Mouse (Mus musculus): ENCODE measurements around the gene Cnga1. TPM values are rescaled to one million over a fixed set of nuclear protein-coding genes. Genes with fewer than 3 reads are reported as not detected.

Cnga1 gene
- total and polyA plus RNA-seq, 2 experiments from 2014 or later: 0.06 TPM; not detected in 1

- Histone ChIP-seq H3K4me2 (ENCODE audit: low read depth, low read length, poor library complexity, severe bottlenecking) (no peak overlapping the region), H3K4me3 (ENCODE audit: low read depth, low read length) (no peak overlapping the region), H3K9ac (replicated peaks; ENCODE audit: low read length, poor library complexity, severe bottlenecking) (no peak overlapping the region), H3K27me3 (ENCODE audit: insufficient read depth, low read length) (no peaks in the 10 kb centered on the region), H3K4me1 (ENCODE audit: insufficient read depth, low read length) (no peaks in the 10 kb centered on the region), H3K27ac (ENCODE audit: low read depth, low read length) (no peak overlapping the region), H3K9me3 (ENCODE audit: low read length) (no peaks in the 10 kb centered on the region), H3K36me3 (ENCODE audit: insufficient read depth, low read length) (no peaks in the 10 kb centered on the region)
- DNase-seq (ENCODE audit: low spot score): no peak
- ATAC-seq (ENCODE audit: low FRiP score): no peak
- WGBS: 70% methylated on average over 3 of the region's 3 CpGs
- TF ChIP-seq CTCF (IDR thresholded peaks at IDR 0.05): no peak
Observed at GRCm38 (mm10) chr5:72636122-72636521, 8.0 kb downstream of the Cnga1 start.

- no peak overlapping the region for H3K4me2 ChIP-seq (ENCODE audit: low read depth, low read length, poor library complexity, severe bottlenecking)
- H3K36me3 ChIP-seq (ENCODE audit: insufficient read depth, low read length): no peaks in the 10 kb centered on the region
- no peak overlapping the region for H3K4me3 ChIP-seq (ENCODE audit: low read depth, low read length)
- no peak for ATAC-seq (ENCODE audit: low FRiP score)
- no peak overlapping the region for H3K27ac ChIP-seq (ENCODE audit: low read depth, low read length)
- no peak overlapping the region for H3K9ac ChIP-seq (replicated peaks; ENCODE audit: low read length, poor library complexity, severe bottlenecking)
- TF ChIP-seq CTCF (IDR thresholded peaks at IDR 0.05): no peak
- H3K4me1 ChIP-seq (ENCODE audit: insufficient read depth, low read length): no peaks in the 10 kb centered on the region
- no peaks in the 10 kb centered on the region for H3K9me3 ChIP-seq (ENCODE audit: low read length)
- no peak for DNase-seq (ENCODE audit: low spot score)
- H3K27me3 ChIP-seq (ENCODE audit: insufficient read depth, low read length): no peaks in the 10 kb centered on the region
- 88% methylated on average over 9 of the region's 9 CpGs for WGBS
Observed at GRCm38 (mm10) chr5:72634791-72635271, 9.2 kb downstream of the Cnga1 start.

DNA sequence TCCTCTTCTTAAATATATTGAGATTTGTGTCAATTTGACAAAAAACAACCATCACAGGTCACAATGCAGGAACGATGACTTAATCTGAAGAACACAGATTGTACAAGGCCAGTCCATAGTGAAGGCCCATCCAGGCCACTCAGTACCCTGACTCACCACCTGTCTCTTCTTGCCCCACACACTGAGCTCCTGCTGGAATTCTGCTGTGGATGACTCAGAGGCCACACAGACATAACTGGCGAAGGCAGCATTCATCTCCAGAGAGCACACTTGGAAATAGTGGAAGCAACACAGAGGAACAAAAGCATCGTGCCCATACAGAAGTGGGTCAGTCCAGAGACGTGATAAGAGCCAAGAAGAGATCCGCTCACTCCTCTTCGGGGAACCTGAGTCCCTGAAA, 14.0 kb downstream of the Cnga1 start:
- Histone ChIP-seq H3K4me3 (ENCODE audit: low read depth, low read length) (no peak overlapping the region), H3K9me3 (ENCODE audit: low read length) (no peaks in the 10 kb centered on the region), H3K9ac (replicated peaks; ENCODE audit: low read length, poor library complexity, severe bottlenecking) (no peak overlapping the region), H3K27ac (ENCODE audit: low read depth, low read length) (no peak overlapping the region), H3K4me2 (ENCODE audit: low read depth, low read length, poor library complexity, severe bottlenecking) (no peak overlapping the region), H3K4me1 (ENCODE audit: insufficient read depth, low read length) (no peaks in the 10 kb centered on the region), H3K27me3 (ENCODE audit: insufficient read depth, low read length) (no peaks in the 10 kb centered on the region), H3K36me3 (ENCODE audit: insufficient read depth, low read length) (no peaks in the 10 kb centered on the region)
- 91% methylated on average over 6 of the region's 6 CpGs for WGBS
- TF ChIP-seq CTCF (IDR thresholded peaks at IDR 0.05): no peak
- ATAC-seq (ENCODE audit: low FRiP score): no peak
- no peak for DNase-seq (ENCODE audit: low spot score)

DNA sequence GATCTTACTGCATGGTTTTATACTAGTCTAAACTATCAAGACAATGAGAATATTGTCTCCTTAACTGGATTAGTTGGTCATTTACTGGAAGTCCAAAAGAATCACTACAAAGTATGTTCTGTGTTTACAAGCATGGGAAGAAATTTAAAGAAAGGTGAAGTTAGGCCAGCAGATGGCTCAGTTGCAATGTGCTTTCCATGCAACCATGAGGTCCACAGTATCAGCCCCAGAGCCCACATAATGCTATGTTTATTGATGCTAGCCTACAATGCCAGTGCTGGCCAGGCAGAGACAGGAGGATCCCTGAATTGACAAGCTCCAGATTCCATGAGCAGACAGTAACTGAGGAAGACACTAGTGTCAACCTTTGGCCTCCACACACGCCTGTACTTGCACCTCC, 23.1 kb downstream of the Cnga1 start:
- WGBS: 100% methylated on average over 1 of the region's 1 CpGs
- no peak overlapping the region for H3K4me2 ChIP-seq (ENCODE audit: low read depth, low read length, poor library complexity, severe bottlenecking)
- H3K9ac ChIP-seq (replicated peaks; ENCODE audit: low read length, poor library complexity, severe bottlenecking): no peak overlapping the region
- H3K4me1 ChIP-seq (ENCODE audit: insufficient read depth, low read length): no peaks in the 10 kb centered on the region
- ATAC-seq (ENCODE audit: low FRiP score): no peak
- H3K9me3 ChIP-seq (ENCODE audit: low read length): no peaks in the 10 kb centered on the region
- DNase-seq (ENCODE audit: low spot score): no peak
- H3K36me3 ChIP-seq (ENCODE audit: insufficient read depth, low read length): no peaks in the 10 kb centered on the region
- TF ChIP-seq CTCF (IDR thresholded peaks at IDR 0.05): no peak
- no peak overlapping the region for H3K27ac ChIP-seq (ENCODE audit: low read depth, low read length)
- H3K4me3 ChIP-seq (ENCODE audit: low read depth, low read length): no peak overlapping the region
- no peaks in the 10 kb centered on the region for H3K27me3 ChIP-seq (ENCODE audit: insufficient read depth, low read length)

DNA sequence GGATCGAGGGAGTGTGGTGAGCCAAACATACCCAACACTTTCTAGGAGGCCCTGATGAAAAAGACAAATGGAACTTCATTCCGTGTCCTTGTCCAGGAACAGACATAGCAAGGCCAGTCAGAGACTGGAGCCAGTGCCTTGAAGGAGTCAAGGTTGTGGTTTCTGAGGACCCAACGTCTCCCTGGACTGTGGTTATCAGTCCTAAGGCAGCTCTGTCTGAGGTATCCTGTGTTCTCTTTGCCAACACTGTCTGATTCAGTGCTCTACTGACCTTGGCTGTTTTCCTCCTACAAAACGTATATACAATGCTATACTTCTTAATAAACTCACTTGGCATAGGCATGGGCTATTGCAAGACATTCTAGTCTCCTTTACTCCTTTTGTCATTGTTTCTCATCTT, 26.7 kb downstream of the Cnga1 start:
- H3K4me1 ChIP-seq (ENCODE audit: insufficient read depth, low read length): no peaks in the 10 kb centered on the region
- H3K9ac ChIP-seq (replicated peaks; ENCODE audit: low read length, poor library complexity, severe bottlenecking): no peak overlapping the region
- no peaks in the 10 kb centered on the region for H3K27me3 ChIP-seq (ENCODE audit: insufficient read depth, low read length)
- WGBS: 88% methylated on average over 4 of the region's 4 CpGs
- H3K4me3 ChIP-seq (ENCODE audit: low read depth, low read length): no peak overlapping the region
- ATAC-seq (ENCODE audit: low FRiP score) (no peak), DNase-seq (ENCODE audit: low spot score) (no peak)
- no peaks in the 10 kb centered on the region for H3K9me3 ChIP-seq (ENCODE audit: low read length)
- no peak overlapping the region for H3K4me2 ChIP-seq (ENCODE audit: low read depth, low read length, poor library complexity, severe bottlenecking)
- H3K36me3 ChIP-seq (ENCODE audit: insufficient read depth, low read length): no peaks in the 10 kb centered on the region
- TF ChIP-seq CTCF (IDR thresholded peaks at IDR 0.05): no peak
- no peak overlapping the region for H3K27ac ChIP-seq (ENCODE audit: low read depth, low read length)

- H3K9me3 ChIP-seq (ENCODE audit: low read length): no peaks in the 10 kb centered on the region
- DNase-seq (ENCODE audit: low spot score): no peak
- H3K4me3 ChIP-seq (ENCODE audit: low read depth, low read length): no peak overlapping the region
- TF ChIP-seq CTCF (IDR thresholded peaks at IDR 0.05): no peak
- ATAC-seq (ENCODE audit: low FRiP score): no peak
- no peaks in the 10 kb centered on the region for H3K27me3 ChIP-seq (ENCODE audit: insufficient read depth, low read length)
- no peaks in the 10 kb centered on the region for H3K36me3 ChIP-seq (ENCODE audit: insufficient read depth, low read length)
- no peak overlapping the region for H3K9ac ChIP-seq (replicated peaks; ENCODE audit: low read length, poor library complexity, severe bottlenecking)
- WGBS: 93% methylated on average over 4 of the region's 4 CpGs
- no peaks in the 10 kb centered on the region for H3K4me1 ChIP-seq (ENCODE audit: insufficient read depth, low read length)
- H3K4me2 ChIP-seq (ENCODE audit: low read depth, low read length, poor library complexity, severe bottlenecking): no peak overlapping the region
- no peak overlapping the region for H3K27ac ChIP-seq (ENCODE audit: low read depth, low read length)
Observed at GRCm38 (mm10) chr5:72603138-72603537, 40.9 kb downstream of the Cnga1 start.
